Mouse (Mus musculus) heart, embryonic 11.5 days (tissue): ENCODE data around the gene Nup133. TPM values are rescaled to one million over a fixed set of nuclear protein-coding genes. Genes with fewer than 3 reads are reported as not detected.

ENCODE experiments used
- ATAC-seq: fragments of 200-750 bp; cut with Nextera tagmentation; replicated peaks from 2 replicates; pipeline ENCODE4 v1.8.0; 2017; ENCODE audit warnings: moderate library complexity; ENCODE audit not compliant: insufficient number of reproducible peaks, low FRiP score, low TSS enrichment
- H3K27ac ChIP-seq: fragments of 300-500 bp; sonication (generic); 2 replicates; pipeline ENCODE4 v1.5.1; 2014; ENCODE audit warnings: mild to moderate bottlenecking, low read depth, low read length
- H3K27me3 ChIP-seq: fragments of 300-500 bp; sonication (generic); 2 replicates; pipeline ENCODE4 v1.6.1; 2014; ENCODE audit warnings: mild to moderate bottlenecking, low read length, mixed read lengths; ENCODE audit not compliant: control insufficient read depth, insufficient read depth
- H3K36me3 ChIP-seq: fragments of 300-500 bp; sonication (generic); 2 replicates; pipeline ENCODE4 v1.6.1; 2014; ENCODE audit warnings: mild to moderate bottlenecking, low read length, moderate library complexity, mixed read lengths; ENCODE audit not compliant: control insufficient read depth, insufficient read depth
- H3K4me1 ChIP-seq: fragments of 300-500 bp; sonication (generic); 2 replicates; pipeline ENCODE4 v1.6.1; 2014; ENCODE audit warnings: low read length; ENCODE audit not compliant: control insufficient read depth, insufficient read depth
- H3K4me2 ChIP-seq: fragments of 300-500 bp; sonication (generic); 2 replicates; pipeline ENCODE4 v1.6.1; 2014; ENCODE audit warnings: mild to moderate bottlenecking, moderate library complexity
- H3K4me3 ChIP-seq: fragments of 300-500 bp; sonication (generic); 2 replicates; pipeline ENCODE4 v1.5.1; 2014; ENCODE audit warnings: low read depth, low read length
- H3K9ac ChIP-seq: fragments of 300-500 bp; sonication (generic); 2 replicates; pipeline ENCODE4 v1.6.1; 2014; ENCODE audit warnings: mild to moderate bottlenecking, low read depth, low read length, moderate library complexity
- H3K9me3 ChIP-seq: fragments of 300-500 bp; sonication (generic); replicated peaks from 2 replicates; pipeline ENCODE4 v1.6.1; 2016; ENCODE audit warnings: low read length; ENCODE audit not compliant: control insufficient read depth
- WGBS: fragments of 180-500 bp; shearing (Covaris S2); extraction: QIAGEN DNeasy Blood & Tissue Kit; methylation state at CpG from one replicate; pipeline ENCODE4 v1.1.7; 2014; ENCODE audit not compliant: insufficient replicate concordance; 5-methylcytosine and 5-hydroxymethylcytosine counted together
- polyA plus RNA-seq: library from polyadenylated mRNA; unstranded; fragments of >200 nt; fragmentation: Nextera tagmentation; extraction: Ambion mirVana; gene quantifications from 2 replicates; pipeline ENCODE4 v1.2.1, GENCODE M21; 2014

The Nup133 gene
- polyA plus RNA-seq, 1 experiment from 2014 or later, result 31.5 TPM

- WGBS, result under 1% methylated on average over 44 of the region's 48 CpGs
- Histone ChIP-seq H3K27me3 (no peaks in the 10 kb centered on the region), H3K4me2 (peak overlapping the region; percentile 94), H3K27ac (peak overlapping the region; percentile 97), H3K36me3 (no peaks in the 10 kb centered on the region), H3K9ac (peak overlapping the region; percentile 96), H3K4me3 (peak overlapping the region; percentile 90), H3K4me1 (peaks cover 32% of the 10 kb centered on the region), H3K9me3 (no peaks in the 10 kb centered on the region)
- no peak for ATAC-seq
Observed at GRCm38 (mm10) chr8:123982291-123982793, 33.3 kb upstream of the Nup133 start.

GRCm38 (mm10) chr8:123981674-123982073, 32.6 kb upstream of the Nup133 start:
- Histone ChIP-seq H3K4me1 (peaks cover 32% of the 10 kb centered on the region), H3K4me3 (peak overlapping the region; percentile 90), H3K36me3 (no peaks in the 10 kb centered on the region), H3K9ac (peak overlapping the region; percentile 96; the same call in 1 of the 2 replicates), H3K27ac (peak overlapping the region; percentile 42), H3K27me3 (no peaks in the 10 kb centered on the region), H3K9me3 (no peaks in the 10 kb centered on the region), H3K4me2 (peak overlapping the region; percentile 94)
- ATAC-seq, result no peak
- WGBS, result 42% methylated on average over 4 of the region's 4 CpGs

GRCm38 (mm10) chr8:123980239-123980638, 31.2 kb upstream of the Nup133 start:
- H3K4me3 ChIP-seq, result peak overlapping the region; percentile 90
- H3K36me3 ChIP-seq, result no peaks in the 10 kb centered on the region
- peak overlapping the region; percentile 86 for H3K27ac ChIP-seq
- H3K27me3 ChIP-seq, result no peaks in the 10 kb centered on the region
- peaks cover 32% of the 10 kb centered on the region for H3K4me1 ChIP-seq
- H3K9me3 ChIP-seq, result no peaks in the 10 kb centered on the region
- H3K9ac ChIP-seq, result peak overlapping the region; percentile 59
- ATAC-seq, result no peak
- peak overlapping the region; percentile 44 for H3K4me2 ChIP-seq
- WGBS, result 49% methylated on average over 4 of the region's 4 CpGs

- Histone ChIP-seq H3K27ac (peak overlapping the region; percentile 86), H3K4me3 (peak overlapping the region; percentile 90), H3K27me3 (no peaks in the 10 kb centered on the region), H3K4me1 (peaks cover 32% of the 10 kb centered on the region), H3K4me2 (peak overlapping the region; percentile 58), H3K9me3 (no peaks in the 10 kb centered on the region), H3K9ac (peak overlapping the region; percentile 64), H3K36me3 (no peaks in the 10 kb centered on the region)
- ATAC-seq, result peak; percentile 85
- WGBS, result 18% methylated on average over 8 of the region's 8 CpGs
Observed at GRCm38 (mm10) chr8:123978926-123979325, 29.9 kb upstream of the Nup133 start.

- peak overlapping the region; percentile 86 for H3K27ac ChIP-seq
- H3K9me3 ChIP-seq, result no peaks in the 10 kb centered on the region
- H3K4me3 ChIP-seq, result peak overlapping the region; percentile 29
- 30% methylated on average over 14 of the region's 14 CpGs for WGBS
- H3K4me1 ChIP-seq, result peaks cover 32% of the 10 kb centered on the region
- peak overlapping the region; percentile 64 for H3K9ac ChIP-seq
- no peaks in the 10 kb centered on the region for H3K36me3 ChIP-seq
- no peaks in the 10 kb centered on the region for H3K27me3 ChIP-seq
- no peak for ATAC-seq
- H3K4me2 ChIP-seq, result peak overlapping the region; percentile 58
Observed at GRCm38 (mm10) chr8:123978166-123978838, 29.2 kb upstream of the Nup133 start.

- Histone ChIP-seq H3K4me1 (peaks cover 32% of the 10 kb centered on the region), H3K36me3 (no peaks in the 10 kb centered on the region), H3K9ac (0 out of 2 replicates have a peak overlapping the region, but pooled peaks have one; percentile 34), H3K27me3 (no peaks in the 10 kb centered on the region), H3K9me3 (no peaks in the 10 kb centered on the region), H3K4me2 (peak overlapping the region; percentile 58), H3K27ac (peak overlapping the region; percentile 86), H3K4me3 (peak overlapping the region; percentile 29)
- WGBS, result 86% methylated on average over 4 of the region's 4 CpGs
- no peak for ATAC-seq
Observed at GRCm38 (mm10) chr8:123977499-123977898, 28.4 kb upstream of the Nup133 start.

GRCm38 (mm10) chr8:123973495-123973894, 24.4 kb upstream of the Nup133 start:
- 65% methylated on average over 1 of the region's 1 CpGs for WGBS
- H3K27ac ChIP-seq, result no peak overlapping the region
- H3K4me3 ChIP-seq, result no peak overlapping the region
- no peak overlapping the region for H3K4me2 ChIP-seq
- H3K4me1 ChIP-seq, result peaks cover 11% of the 10 kb centered on the region
- H3K27me3 ChIP-seq, result no peaks in the 10 kb centered on the region
- ATAC-seq, result no peak
- H3K9ac ChIP-seq, result no peak overlapping the region
- no peaks in the 10 kb centered on the region for H3K9me3 ChIP-seq
- H3K36me3 ChIP-seq, result no peaks in the 10 kb centered on the region

GRCm38 (mm10) chr8:123966896-123967295, 17.8 kb upstream of the Nup133 start:
- no peak overlapping the region for H3K4me3 ChIP-seq
- no peak overlapping the region for H3K27ac ChIP-seq
- WGBS, result 77% methylated on average over 2 of the region's 2 CpGs
- no peak overlapping the region for H3K4me2 ChIP-seq
- H3K36me3 ChIP-seq, result 0 out of 2 replicates have a peak, but pooled peaks cover 10% of the 10 kb centered on the region
- no peak overlapping the region for H3K9ac ChIP-seq
- H3K9me3 ChIP-seq, result no peaks in the 10 kb centered on the region
- H3K27me3 ChIP-seq, result no peaks in the 10 kb centered on the region
- H3K4me1 ChIP-seq, result no peaks in the 10 kb centered on the region
- no peak for ATAC-seq

- Histone ChIP-seq H3K4me3 (no peak overlapping the region), H3K9me3 (no peaks in the 10 kb centered on the region), H3K27me3 (no peaks in the 10 kb centered on the region), H3K9ac (no peak overlapping the region), H3K36me3 (peaks cover 21% of the 10 kb centered on the region; the same call in 1 of the 2 replicates), H3K4me2 (no peak overlapping the region), H3K27ac (no peak overlapping the region), H3K4me1 (no peaks in the 10 kb centered on the region)
- WGBS, result 71% methylated on average over 1 of the region's 1 CpGs
- no peak for ATAC-seq
Observed at GRCm38 (mm10) chr8:123961371-123961770, 12.3 kb upstream of the Nup133 start.
